Mouse (Mus musculus): ENCODE results near the gene Cadps. TPM values are rescaled to one million over a fixed set of nuclear protein-coding genes. Genes with fewer than 3 reads are reported as not detected.

Gene Cadps
- polyA plus RNA-seq, 1 experiment from 2014 or later = 0.70 TPM

- H3K4me1 ChIP-seq (ENCODE audit: insufficient read depth, low read length) = no peaks in the 10 kb centered on the region
- WGBS = 74% methylated on average over 7 of the region's 7 CpGs
- no peak for ATAC-seq (ENCODE audit: low FRiP score, low TSS enrichment)
Observed at GRCm38 (mm10) chr14:12391167-12391566, 431.7 kb downstream of the Cadps start.

DNA sequence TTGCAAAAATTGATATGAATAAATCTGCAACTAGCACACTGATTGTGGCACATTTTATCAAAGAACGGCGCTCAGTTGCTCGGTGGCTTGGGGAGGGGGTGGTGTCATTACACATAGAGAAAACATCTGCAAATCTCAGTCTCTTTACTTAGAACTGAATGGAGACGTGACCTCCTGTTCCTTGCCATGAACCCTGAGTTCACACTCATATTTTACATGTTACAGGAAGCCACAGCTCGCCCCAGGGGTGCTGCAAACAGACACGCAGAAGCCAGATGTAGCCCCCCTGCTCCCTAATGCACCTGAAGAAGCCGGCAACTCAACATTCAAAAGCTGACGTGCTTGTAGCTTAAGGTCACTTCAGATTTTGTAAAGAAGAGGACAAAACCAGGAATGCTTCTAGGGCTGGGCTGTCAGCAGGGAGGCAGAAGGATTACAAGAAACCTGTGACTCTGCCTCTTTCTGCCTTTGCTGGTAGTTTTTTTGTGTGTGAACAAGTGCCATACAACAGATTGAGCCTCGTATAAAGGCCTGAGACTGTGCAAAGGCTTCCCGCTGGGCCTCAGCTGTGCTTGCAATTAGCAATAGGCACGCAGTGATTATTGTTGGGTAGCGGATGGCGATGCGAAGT, 434.0 kb downstream of the Cadps start:
- H3K4me1 ChIP-seq (ENCODE audit: insufficient read depth, low read length) = no peaks in the 10 kb centered on the region
- no peak overlapping the region for H3K4me2 ChIP-seq (replicated peaks; ENCODE audit: low read depth, low read length)
- H3K4me3 ChIP-seq (ENCODE audit: low read length) = no peak overlapping the region
- H3K36me3 ChIP-seq (ENCODE audit: insufficient read depth, low read length) = no peaks in the 10 kb centered on the region
- 35% methylated on average over 14 of the region's 14 CpGs for WGBS
- ATAC-seq (ENCODE audit: low FRiP score, low TSS enrichment) = no peak
- no peaks in the 10 kb centered on the region for H3K9me3 ChIP-seq (ENCODE audit: low read length)
- H3K9ac ChIP-seq (replicated peaks; ENCODE audit: low read length) = no peak overlapping the region
- H3K27ac ChIP-seq (ENCODE audit: low read length) = no peak overlapping the region
- H3K27me3 ChIP-seq (ENCODE audit: insufficient read depth, low read length) = no peaks in the 10 kb centered on the region

More at GRCm38 (mm10) chr14:12391167-12391566, 431.7 kb downstream of the Cadps start:
- Histone ChIP-seq H3K4me2 (replicated peaks; ENCODE audit: low read depth, low read length) (no peak overlapping the region), H3K4me3 (ENCODE audit: low read length) (no peak overlapping the region), H3K36me3 (ENCODE audit: insufficient read depth, low read length) (no peaks in the 10 kb centered on the region), H3K27me3 (ENCODE audit: insufficient read depth, low read length) (no peaks in the 10 kb centered on the region), H3K9ac (replicated peaks; ENCODE audit: low read length) (no peak overlapping the region), H3K27ac (ENCODE audit: low read length) (no peak overlapping the region), H3K9me3 (ENCODE audit: low read length) (no peaks in the 10 kb centered on the region)

DNA sequence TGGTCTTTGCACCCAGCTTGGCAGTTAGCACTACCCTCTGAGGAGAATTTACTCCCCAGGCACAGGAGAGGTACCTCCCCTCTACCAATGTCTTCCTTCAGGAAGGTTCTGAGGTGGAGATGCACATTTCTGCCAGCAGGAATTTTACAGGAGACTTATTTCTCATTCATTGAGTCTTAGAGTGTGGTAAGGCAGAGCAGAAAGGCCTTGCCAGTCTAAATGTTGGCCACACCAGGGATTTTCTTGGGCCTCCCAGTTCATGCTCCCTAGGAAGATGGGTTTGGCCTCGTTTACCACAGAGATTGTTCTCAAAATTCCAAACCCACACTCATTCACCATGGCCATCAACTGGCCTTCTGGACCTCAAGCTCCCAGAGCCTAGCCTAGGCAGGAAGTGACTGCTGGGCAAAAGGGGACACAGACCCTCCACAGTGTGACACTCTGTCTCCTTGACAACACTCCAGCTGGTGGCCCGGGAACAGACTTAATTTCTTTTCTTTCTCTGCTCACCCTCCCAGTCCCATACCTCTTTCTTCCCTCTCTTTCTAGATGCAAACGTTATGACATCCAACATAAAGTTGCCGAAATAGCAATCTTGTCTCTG, 434.6 kb downstream of the Cadps start:
- Histone ChIP-seq H3K27ac (ENCODE audit: low read length) (no peak overlapping the region), H3K4me3 (ENCODE audit: low read length) (no peak overlapping the region), H3K9ac (replicated peaks; ENCODE audit: low read length) (no peak overlapping the region), H3K4me2 (replicated peaks; ENCODE audit: low read depth, low read length) (no peak overlapping the region), H3K27me3 (ENCODE audit: insufficient read depth, low read length) (no peaks in the 10 kb centered on the region), H3K4me1 (ENCODE audit: insufficient read depth, low read length) (no peaks in the 10 kb centered on the region), H3K9me3 (ENCODE audit: low read length) (no peaks in the 10 kb centered on the region), H3K36me3 (ENCODE audit: insufficient read depth, low read length) (no peaks in the 10 kb centered on the region)
- no peak for ATAC-seq (ENCODE audit: low FRiP score, low TSS enrichment)
- 36% methylated on average over 4 of the region's 4 CpGs for WGBS

DNA sequence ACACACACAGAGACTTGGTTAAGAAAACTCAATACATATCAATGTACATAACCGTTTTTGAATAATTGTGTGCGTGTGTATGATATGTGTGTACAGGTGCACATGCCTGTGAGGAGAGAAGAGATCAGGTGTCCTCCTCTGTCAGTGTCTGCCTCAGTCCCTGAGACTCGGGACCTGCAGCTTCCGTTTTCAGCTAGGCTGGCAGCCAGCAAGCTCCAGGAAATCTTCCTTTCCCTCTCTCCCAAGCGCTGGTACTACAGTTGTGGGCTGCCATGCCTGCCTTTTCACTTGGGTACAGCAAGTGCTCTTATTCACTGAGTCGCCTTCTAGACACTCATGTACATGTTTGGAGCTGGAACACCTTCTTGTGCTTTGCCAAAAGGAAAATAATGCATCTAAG, 435.7 kb downstream of the Cadps start:
- Histone ChIP-seq H3K4me2 (replicated peaks; ENCODE audit: low read depth, low read length) (no peak overlapping the region), H3K27me3 (ENCODE audit: insufficient read depth, low read length) (no peaks in the 10 kb centered on the region), H3K4me1 (ENCODE audit: insufficient read depth, low read length) (no peaks in the 10 kb centered on the region), H3K36me3 (ENCODE audit: insufficient read depth, low read length) (no peaks in the 10 kb centered on the region), H3K9me3 (ENCODE audit: low read length) (no peaks in the 10 kb centered on the region), H3K4me3 (ENCODE audit: low read length) (no peak overlapping the region), H3K27ac (ENCODE audit: low read length) (no peak overlapping the region), H3K9ac (replicated peaks; ENCODE audit: low read length) (no peak overlapping the region)
- 67% methylated on average over 6 of the region's 6 CpGs for WGBS
- ATAC-seq (ENCODE audit: low FRiP score, low TSS enrichment) = no peak

GRCm38 (mm10) chr14:12377883-12378282, 445.0 kb downstream of the Cadps start:
- no peaks in the 10 kb centered on the region for H3K9me3 ChIP-seq (ENCODE audit: low read length)
- no peak for ATAC-seq (ENCODE audit: low FRiP score, low TSS enrichment)
- H3K4me1 ChIP-seq (ENCODE audit: insufficient read depth, low read length) = no peaks in the 10 kb centered on the region
- H3K4me2 ChIP-seq (replicated peaks; ENCODE audit: low read depth, low read length) = no peak overlapping the region
- WGBS = 28% methylated on average over 9 of the region's 9 CpGs
- no peak overlapping the region for H3K9ac ChIP-seq (replicated peaks; ENCODE audit: low read length)
- H3K36me3 ChIP-seq (ENCODE audit: insufficient read depth, low read length) = no peaks in the 10 kb centered on the region
- no peaks in the 10 kb centered on the region for H3K27me3 ChIP-seq (ENCODE audit: insufficient read depth, low read length)
- no peak overlapping the region for H3K27ac ChIP-seq (ENCODE audit: low read length)
- H3K4me3 ChIP-seq (ENCODE audit: low read length) = no peak overlapping the region

GRCm38 (mm10) chr14:12377289-12377688, 445.6 kb downstream of the Cadps start:
- Histone ChIP-seq H3K4me3 (ENCODE audit: low read length) (no peak overlapping the region), H3K9ac (replicated peaks; ENCODE audit: low read length) (no peak overlapping the region), H3K36me3 (ENCODE audit: insufficient read depth, low read length) (no peaks in the 10 kb centered on the region), H3K4me1 (ENCODE audit: insufficient read depth, low read length) (no peaks in the 10 kb centered on the region), H3K9me3 (ENCODE audit: low read length) (no peaks in the 10 kb centered on the region), H3K27me3 (ENCODE audit: insufficient read depth, low read length) (no peaks in the 10 kb centered on the region), H3K4me2 (replicated peaks; ENCODE audit: low read depth, low read length) (no peak overlapping the region), H3K27ac (ENCODE audit: low read length) (no peak overlapping the region)
- WGBS = 96% methylated on average over 2 of the region's 2 CpGs
- ATAC-seq (ENCODE audit: low FRiP score, low TSS enrichment) = no peak

GRCm38 (mm10) chr14:12375451-12375850, 447.4 kb downstream of the Cadps start:
- no peaks in the 10 kb centered on the region for H3K27me3 ChIP-seq (ENCODE audit: insufficient read depth, low read length)
- no peaks in the 10 kb centered on the region for H3K36me3 ChIP-seq (ENCODE audit: insufficient read depth, low read length)
- no peak overlapping the region for H3K4me3 ChIP-seq (ENCODE audit: low read length)
- 64% methylated on average over 2 of the region's 2 CpGs for WGBS
- H3K4me2 ChIP-seq (replicated peaks; ENCODE audit: low read depth, low read length) = no peak overlapping the region
- ATAC-seq (ENCODE audit: low FRiP score, low TSS enrichment) = no peak
- no peaks in the 10 kb centered on the region for H3K4me1 ChIP-seq (ENCODE audit: insufficient read depth, low read length)
- H3K27ac ChIP-seq (ENCODE audit: low read length) = no peak overlapping the region
- H3K9me3 ChIP-seq (ENCODE audit: low read length) = no peaks in the 10 kb centered on the region
- no peak overlapping the region for H3K9ac ChIP-seq (replicated peaks; ENCODE audit: low read length)

GRCm38 (mm10) chr14:12350271-12350916, 472.5 kb downstream of the Cadps start:
- WGBS = 6% methylated on average over 16 of the region's 16 CpGs
- peak; percentile 31; the same call in 1 of the 2 replicates for ATAC-seq (ENCODE audit: low FRiP score, low TSS enrichment)
- H3K4me1 ChIP-seq (ENCODE audit: insufficient read depth, low read length) = peaks cover 7% of the 10 kb centered on the region; the same call in 1 of the 2 replicates
- no peak overlapping the region for H3K4me2 ChIP-seq (replicated peaks; ENCODE audit: low read depth, low read length)
- H3K9me3 ChIP-seq (ENCODE audit: low read length) = no peaks in the 10 kb centered on the region
- peaks cover 90% of the 10 kb centered on the region for H3K27me3 ChIP-seq (ENCODE audit: insufficient read depth, low read length)
- no peaks in the 10 kb centered on the region for H3K36me3 ChIP-seq (ENCODE audit: insufficient read depth, low read length)
- no peak overlapping the region for H3K27ac ChIP-seq (ENCODE audit: low read length)
- no peak overlapping the region for H3K4me3 ChIP-seq (ENCODE audit: low read length)
- no peak overlapping the region for H3K9ac ChIP-seq (replicated peaks; ENCODE audit: low read length)

DNA sequence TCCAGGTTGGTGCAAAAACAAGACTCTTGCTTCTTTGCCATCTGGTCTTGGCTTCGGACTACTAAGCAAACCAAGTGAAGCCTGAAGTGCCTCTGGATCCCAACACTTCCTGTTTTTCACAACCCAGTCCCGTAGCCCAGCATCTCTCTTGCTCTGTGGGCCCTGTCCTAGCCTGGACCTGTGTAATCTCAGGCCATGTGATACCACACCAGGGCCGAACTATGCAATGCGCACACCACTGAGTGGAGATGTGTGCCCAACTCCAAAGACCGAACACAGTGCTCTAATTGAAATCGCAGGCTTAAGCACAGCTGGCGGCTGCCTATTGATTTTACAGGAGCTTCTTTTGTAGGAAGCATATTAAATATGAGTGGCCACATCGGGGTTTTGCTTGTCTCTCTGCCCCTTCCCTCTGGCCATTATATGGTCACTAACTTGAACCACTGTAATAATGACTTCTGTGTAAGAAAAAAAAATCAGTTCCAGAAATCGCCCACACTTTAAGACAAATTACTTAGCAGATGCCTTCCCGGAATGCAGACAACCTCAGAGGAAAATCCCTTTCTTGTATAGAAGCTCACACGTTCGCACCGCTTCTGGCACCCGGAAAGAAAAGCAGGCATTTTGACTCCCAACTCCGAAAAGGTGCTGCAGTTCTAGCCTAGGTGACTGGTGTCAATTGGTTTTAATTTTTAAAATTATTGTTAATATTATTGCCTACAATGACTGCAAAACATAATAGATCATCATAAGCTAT, 473.4 kb downstream of the Cadps start:
- Histone ChIP-seq H3K36me3 (ENCODE audit: insufficient read depth, low read length) (no peaks in the 10 kb centered on the region), H3K4me1 (ENCODE audit: insufficient read depth, low read length) (peaks cover 16% of the 10 kb centered on the region), H3K9ac (replicated peaks; ENCODE audit: low read length) (no peak overlapping the region), H3K4me2 (replicated peaks; ENCODE audit: low read depth, low read length) (no peak overlapping the region), H3K27ac (ENCODE audit: low read length) (no peak overlapping the region), H3K4me3 (ENCODE audit: low read length) (no peak overlapping the region), H3K27me3 (ENCODE audit: insufficient read depth, low read length) (peaks cover 94% of the 10 kb centered on the region), H3K9me3 (ENCODE audit: low read length) (no peaks in the 10 kb centered on the region)
- WGBS = 8% methylated on average over 15 of the region's 15 CpGs
- ATAC-seq (ENCODE audit: low FRiP score, low TSS enrichment) = no peak

All from kidney, embryonic 16.5 days (tissue).